ENCODE assay signal across 10 mouse cellular contexts in genomic region chr6:86475462-86476167, GRCm38 (mm10). TPM values are rescaled to one million over a fixed set of nuclear protein-coding genes. Genes with fewer than 3 reads are reported as not detected.
DNase-seq lines count a peak whose midpoint lies in the region; ATAC-seq and TF ChIP-seq lines count a peak whose summit lies in the region.
"Had no signal": no experiment of that assay in that cellular context is flagged by ENCODE, and none has a peak within 500 bp of the region (broad histone marks: within the 10 kb centered on the region; RNA-seq: fewer than 3 reads in every experiment).

No protein-coding gene starts in this region.

- H3K27me3 ChIP-seq in stomach, postnatal 0 days (ENCODE audit: control insufficient read depth, insufficient read depth, low read length) = no peaks in the 10 kb centered on the region
- H3K27me3 ChIP-seq: neural tube, embryonic 13.5 days had no signal

- ATAC-seq in stomach, postnatal 0 days (ENCODE audit: low FRiP score, low TSS enrichment) = no peak

- no peaks in the 10 kb centered on the region for H3K36me3 ChIP-seq in stomach, postnatal 0 days (ENCODE audit: control insufficient read depth, insufficient read depth, low read length)

- no peak for TF ChIP-seq EP300 in stomach, postnatal 0 days (optimal IDR thresholded peaks at IDR 0.05)

- H3K4me1 ChIP-seq in stomach, postnatal 0 days (replicated peaks; ENCODE audit: control insufficient read depth, insufficient read depth) = peaks cover 9% of the 10 kb centered on the region

- no peak overlapping the region for H3K9ac ChIP-seq in stomach, postnatal 0 days (ENCODE audit: low read length)
- H3K9ac ChIP-seq: neural tube, embryonic 13.5 days had no signal

- no peak overlapping the region for H3K4me3 ChIP-seq in stomach, postnatal 0 days (ENCODE audit: low read depth, low read length)
- H3K4me3 ChIP-seq: neural tube, embryonic 13.5 days had no signal

- peak; percentile 66 for DNase-seq in ovary, adult 18-20 months (ENCODE audit: low spot score)
- no peak for DNase-seq in ovary, postnatal 10 days (ENCODE audit: low spot score)
- DNase-seq in heart, adult 9 months (ENCODE audit: low spot score in 2 of 2) = peak; percentile 70 to 77
- peak; percentile 35 to 56 for DNase-seq in kidney, postnatal 36 days
- no peak for DNase-seq in stomach, postnatal 0 days (ENCODE audit: low spot score)
- no peak for DNase-seq in frontal cortex, postnatal 36 days (ENCODE audit: low spot score in 2 of 2)
- no peak for DNase-seq in thymus, adult 18-20 months
- DNase-seq in Muller cell, postnatal 12 days (ENCODE audit: inconsistent ontology term) = no peak
- DNase-seq: lung, postnatal 4 days had no signal

- no peaks in the 10 kb centered on the region for H3K9me3 ChIP-seq in stomach, postnatal 0 days (ENCODE audit: control insufficient read depth, low read length)
- H3K9me3 ChIP-seq: neural tube, embryonic 13.5 days had no signal

- H3K27ac ChIP-seq in stomach, postnatal 0 days (replicated peaks) = peak overlapping the region; percentile 65
- H3K27ac ChIP-seq: neural tube, embryonic 13.5 days had no signal

- no peak overlapping the region for H3K4me2 ChIP-seq in stomach, postnatal 0 days (replicated peaks; ENCODE audit: low read depth)
- H3K4me2 ChIP-seq: neural tube, embryonic 13.5 days had no signal

- 47% methylated on average over 9 of the region's 9 CpGs for WGBS in stomach, postnatal 0 days

- TF ChIP-seq CTCF in stomach, postnatal 0 days (IDR thresholded peaks at IDR 0.05; ENCODE audit: low read depth) = no peak

RNA-seq across cellular contexts. Expression of gene C87436, which starts 37.4 kb away (rescaled TPM):
- 15.0 and 16.4 TPM in 2 replicates for polyA plus RNA-seq in stomach, postnatal 0 days (2015; fragmentation: Nextera tagmentation; extraction: Ambion mirVana)

RNA-seq across cellular contexts. Expression of gene Gm44790, which starts 49.2 kb away (rescaled TPM):
- not detected in 2 replicates for polyA plus RNA-seq in stomach, postnatal 0 days (2015; fragmentation: Nextera tagmentation; extraction: Ambion mirVana)

RNA-seq across cellular contexts. Expression of gene Pcbp1, which starts 50.5 kb away (rescaled TPM):
- 331 and 337 TPM in 2 replicates for polyA plus RNA-seq in stomach, postnatal 0 days (2015; fragmentation: Nextera tagmentation; extraction: Ambion mirVana)

Comparison
In these comparisons a context has a peak if more than half of its experiments do, and no peak if none do; other contexts are left out.
1. DNase-seq: peak in ovary, adult 18-20 months (single experiment), heart, adult 9 months (2 of 2) and kidney, postnatal 36 days (2 of 2); none in ovary, postnatal 10 days (single experiment), stomach, postnatal 0 days (single experiment), frontal cortex, postnatal 36 days (0 of 2), thymus, adult 18-20 months (0 of 2) and Muller cell, postnatal 12 days (single experiment).